Mouse (Mus musculus): ENCODE results near the gene Ogdhl.
A peak's percentile ranks its signal among the peaks of the same experiment; 100 is the strongest.

The Ogdhl gene

DNA sequence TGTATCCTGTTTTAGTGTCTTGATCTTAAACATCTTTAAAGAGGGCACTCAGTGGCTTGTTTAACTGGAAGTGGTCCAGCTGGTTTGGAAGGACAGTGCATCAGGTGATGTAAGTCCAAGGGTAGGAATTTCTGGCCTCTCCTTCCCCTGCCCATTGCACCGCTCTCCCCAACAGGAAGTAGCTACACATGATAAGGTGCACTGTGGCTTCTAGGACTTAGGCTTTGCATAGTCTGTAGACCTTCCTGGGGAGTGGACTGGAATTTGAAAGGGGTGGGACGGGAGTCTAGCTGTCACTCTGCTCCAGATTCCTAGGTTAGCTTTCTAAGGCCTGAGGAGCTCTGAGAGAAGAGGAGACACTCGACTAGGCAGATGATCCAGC, 58.3 kb downstream of the Ogdhl start:
- no peak for DNase-seq (ENCODE audit: low spot score)

DNA sequence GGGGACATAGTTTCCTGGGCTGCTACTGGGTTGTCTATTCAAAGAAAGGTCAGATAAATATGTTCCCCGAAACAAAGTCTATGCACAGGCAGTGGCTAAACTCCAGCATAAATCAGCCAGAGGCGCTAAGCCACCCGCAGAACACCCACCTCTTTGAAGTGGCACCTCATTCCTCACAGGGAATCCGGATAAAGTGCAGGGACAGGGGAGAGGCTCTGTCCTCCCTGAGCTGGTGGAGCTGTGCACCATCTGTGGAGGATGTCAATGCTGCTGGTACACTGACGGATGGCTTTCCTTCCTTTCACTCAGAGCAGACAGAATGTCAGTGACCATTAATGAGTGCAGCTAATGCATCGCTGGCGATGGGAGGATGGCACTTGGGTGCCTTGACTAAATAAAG, 59.2 kb downstream of the Ogdhl start:
- peak; percentile 2 for DNase-seq (ENCODE audit: low spot score)

- no peak for DNase-seq (ENCODE audit: low spot score)
These were observed 59.8 kb downstream of the Ogdhl start for GRCm38 (mm10) chr14:32381619-32382018.

DNA sequence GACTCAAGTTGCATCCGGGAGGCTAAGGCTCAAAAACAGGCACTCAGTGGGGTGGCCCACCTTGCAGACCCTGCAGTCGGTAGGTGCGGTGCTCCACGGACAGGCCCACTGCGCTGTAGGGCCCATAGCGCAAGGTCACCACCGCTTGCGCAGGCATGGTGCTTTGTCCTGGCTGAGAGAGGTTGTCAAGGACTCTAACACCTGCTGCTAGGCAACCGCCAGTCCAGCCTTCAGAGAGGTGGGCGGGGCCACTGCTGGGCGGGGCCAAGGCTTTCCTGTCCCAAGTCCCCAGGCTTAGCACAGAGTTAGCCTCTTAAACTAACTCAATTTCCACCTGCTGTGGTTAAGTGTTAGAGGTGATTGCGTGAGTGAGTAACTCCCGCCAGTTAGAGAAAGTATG, 66.4 kb downstream of the Ogdhl start, which contains the start of gene 1700024G13Rik:
Gene 1700024G13Rik, minus strand, starts transcription at position 196 of the 400 bp plus-strand sequence.
- DNase-seq (ENCODE audit: low spot score), result no peak
